ENCODE assay signal across 24 mouse cellular contexts in the genomic region with DNA sequence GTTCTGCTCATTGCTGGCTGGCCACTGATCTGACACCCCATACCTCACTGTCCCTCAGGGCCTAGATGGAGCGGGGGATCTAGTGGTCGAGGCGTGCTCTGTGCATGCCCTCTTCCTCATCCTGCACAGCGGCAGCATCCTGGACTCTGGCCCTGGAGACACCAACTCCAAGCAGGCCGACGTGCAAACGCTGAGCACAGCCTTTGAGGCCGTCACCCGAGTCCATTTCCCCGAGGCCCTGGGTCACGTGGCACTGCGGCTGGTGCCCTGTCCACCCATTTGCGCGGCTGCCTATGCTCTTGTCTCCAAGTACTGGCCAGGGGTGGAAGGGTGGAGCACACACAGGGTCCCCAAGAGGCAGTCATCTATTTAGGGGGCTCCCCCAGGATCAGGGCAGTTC. TPM values are rescaled to one million over a fixed set of nuclear protein-coding genes. Genes with fewer than 3 reads are reported as not detected.
DNase-seq lines count a peak whose midpoint lies in the region; ATAC-seq lines count a peak whose summit lies in the region.
"Had no signal": no experiment of that assay in that cellular context is flagged by ENCODE, and none has a peak within 500 bp of the region (broad histone marks: within the 10 kb centered on the region; RNA-seq: fewer than 3 reads in every experiment).

No protein-coding gene starts in this region.

- WGBS in kidney, embryonic 15.5 days: 93% methylated on average over 14 of the region's 14 CpGs

- H3K4me3 ChIP-seq in kidney, embryonic 15.5 days (replicated peaks): no peak overlapping the region
- H3K4me3 ChIP-seq: embryonic facial prominence, embryonic 13.5 days; embryonic facial prominence, embryonic 15.5 days; erythroblast, embryonic 14.5 days; forebrain, embryonic 10.5 days; forebrain, embryonic 12.5 days had no signal

- no peak overlapping the region for H3K9ac ChIP-seq in kidney, embryonic 15.5 days
- H3K9ac ChIP-seq: embryonic facial prominence, embryonic 13.5 days; embryonic facial prominence, embryonic 15.5 days; forebrain, embryonic 12.5 days had no signal

- peak; percentile 24 for DNase-seq in kidney, postnatal 14 days
- DNase-seq in kidney, adult 8-10 months: no peak
- DNase-seq in kidney, postnatal 36 days: peak; percentile 23 to 52
- DNase-seq: adrenal gland, adult 2 months; adrenal gland, postnatal 10 days; adrenal gland, postnatal 25 days; cerebellum, adult 11 months; cerebellum, adult 18-20 months; cerebellum, adult 8-10 months; cerebellum, adult 9-11 months; cerebellum, postnatal 14 days; cerebellum, postnatal 36 days; embryo, embryonic 11 days had no signal

- H3K27me3 ChIP-seq in kidney, embryonic 15.5 days: peaks cover 16% of the 10 kb centered on the region

- no peak overlapping the region for H3K27ac ChIP-seq in kidney, embryonic 15.5 days
- H3K27ac ChIP-seq: embryonic facial prominence, embryonic 13.5 days; embryonic facial prominence, embryonic 15.5 days; forebrain, embryonic 10.5 days; forebrain, embryonic 12.5 days had no signal

- no peak overlapping the region for H3K4me2 ChIP-seq in kidney, embryonic 15.5 days
- H3K4me2 ChIP-seq: embryonic facial prominence, embryonic 13.5 days; embryonic facial prominence, embryonic 15.5 days; forebrain, embryonic 12.5 days had no signal

- no peaks in the 10 kb centered on the region for H3K9me3 ChIP-seq in kidney, embryonic 15.5 days (replicated peaks)
- H3K9me3 ChIP-seq: embryonic facial prominence, embryonic 13.5 days; embryonic facial prominence, embryonic 15.5 days; forebrain, embryonic 10.5 days; forebrain, embryonic 12.5 days had no signal

- H3K4me1 ChIP-seq in kidney, embryonic 15.5 days: peaks cover 20% of the 10 kb centered on the region; the same call in 1 of the 2 replicates
- H3K4me1 ChIP-seq: embryonic facial prominence, embryonic 13.5 days; embryonic facial prominence, embryonic 15.5 days had no signal

- no peak for ATAC-seq in kidney, embryonic 15.5 days (replicated peaks; ENCODE audit: low FRiP score)
- ATAC-seq: forebrain, embryonic 14.5 days; forebrain, embryonic 16.5 days had no signal

- H3K36me3 ChIP-seq in kidney, embryonic 15.5 days: peaks cover 14% of the 10 kb centered on the region

RNA-seq across cellular contexts. Expression of gene Pitpnm1, which starts 6.9 kb away (rescaled TPM):
- 14.0 and 15.8 TPM in 2 replicates for polyA plus RNA-seq in kidney, embryonic 15.5 days (2015; fragmentation: Nextera tagmentation; extraction: Ambion mirVana)

RNA-seq across cellular contexts. Expression of gene Cdk2ap2, which starts 9.7 kb away (rescaled TPM):
- 116 and 117 TPM in 2 replicates for polyA plus RNA-seq in kidney, embryonic 15.5 days (2015; fragmentation: Nextera tagmentation; extraction: Ambion mirVana)

RNA-seq across cellular contexts. Expression of gene Aip, which starts 19.0 kb away (rescaled TPM):
- 98.0 and 108 TPM in 2 replicates for polyA plus RNA-seq in kidney, embryonic 15.5 days (2015; fragmentation: Nextera tagmentation; extraction: Ambion mirVana)

RNA-seq across cellular contexts. Expression of gene Cabp2, which starts 25.3 kb away (rescaled TPM):
- polyA plus RNA-seq in kidney, embryonic 15.5 days (2015; fragmentation: Nextera tagmentation; extraction: Ambion mirVana): 0.22 and 0.84 TPM in 2 replicates
- polyA plus RNA-seq: adrenal gland, adult 2 months; brain, embryonic 14.5 days; C2C12; embryonic facial prominence, embryonic 11.5 days; embryonic facial prominence, embryonic 13.5 days; embryonic facial prominence, embryonic 15.5 days; erythroblast, embryonic 14.5 days; forebrain, embryonic 10.5 days; forebrain, embryonic 12.5 days; forebrain, embryonic 14.5 days; forebrain, embryonic 16.5 days had no signal

RNA-seq across cellular contexts. Expression of gene Gpr152, which starts 32.9 kb away (rescaled TPM):
- polyA plus RNA-seq in kidney, embryonic 15.5 days (2015; fragmentation: Nextera tagmentation; extraction: Ambion mirVana): not detected in 2 replicates
- polyA plus RNA-seq: C2C12; embryonic facial prominence, embryonic 11.5 days; embryonic facial prominence, embryonic 13.5 days; embryonic facial prominence, embryonic 15.5 days; forebrain, embryonic 10.5 days; forebrain, embryonic 12.5 days; forebrain, embryonic 14.5 days; forebrain, embryonic 16.5 days had no signal

Comparison
In these comparisons a context has a peak if more than half of its experiments do, and no peak if none do; other contexts are left out.
1. DNase-seq: peak in kidney, postnatal 14 days (single experiment) and kidney, postnatal 36 days (2 of 2); none in kidney, adult 8-10 months (0 of 2).